Mouse (Mus musculus): Measurements from ENCODE around the gene Pglyrp3.
"Not testable (repeated sequence)": the region's sequence is repeated elsewhere in the genome, so short reads cannot be mapped to it uniquely, and the experiment has no call there.

Gene Pglyrp3

GRCm38 (mm10) chr3:92014283-92014682 lies at the start of gene Pglyrp3:
TSS of gene Pglyrp3 (plus strand) at chr3:92014583.
- no peak for DNase-seq (ENCODE audit: low read depth in 2 of 2, low spot score in 2 of 2)

- DNase-seq (ENCODE audit: low read depth in 2 of 2, low spot score in 2 of 2) = no peak
Observed at GRCm38 (mm10) chr3:92011001-92011400, 3.4 kb upstream of the Pglyrp3 start.

- not testable (repeated sequence) for DNase-seq (ENCODE audit: low read depth in 2 of 2, low spot score in 2 of 2)
Observed at GRCm38 (mm10) chr3:92024541-92024940, 10.2 kb downstream of the Pglyrp3 start.

DNA sequence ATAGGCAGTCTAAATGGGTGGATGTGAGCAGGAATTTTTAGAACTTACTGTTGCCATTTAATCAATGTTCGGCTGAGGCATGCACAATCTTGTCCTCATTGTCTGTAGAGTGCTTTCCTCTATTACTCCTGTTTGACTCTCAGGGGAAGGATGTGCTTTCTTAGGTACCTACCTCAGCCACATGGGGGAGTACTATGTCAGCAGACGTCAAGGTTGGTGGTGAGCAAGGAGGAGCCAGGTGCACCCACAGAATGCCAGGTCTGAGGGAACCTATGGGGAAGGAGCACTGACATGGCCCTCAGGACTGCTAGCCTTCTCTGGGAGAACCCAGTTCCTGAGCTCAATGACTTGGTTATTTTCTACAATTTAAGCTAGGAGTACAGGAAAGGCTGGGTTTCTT lies 18.8 kb downstream of the Pglyrp3 start:
- no peak for DNase-seq (ENCODE audit: low read depth in 2 of 2, low spot score in 2 of 2)

- no peak for DNase-seq (ENCODE audit: low read depth in 2 of 2, low spot score in 2 of 2)
Observed at GRCm38 (mm10) chr3:92033892-92034291, 19.5 kb downstream of the Pglyrp3 start.

DNA sequence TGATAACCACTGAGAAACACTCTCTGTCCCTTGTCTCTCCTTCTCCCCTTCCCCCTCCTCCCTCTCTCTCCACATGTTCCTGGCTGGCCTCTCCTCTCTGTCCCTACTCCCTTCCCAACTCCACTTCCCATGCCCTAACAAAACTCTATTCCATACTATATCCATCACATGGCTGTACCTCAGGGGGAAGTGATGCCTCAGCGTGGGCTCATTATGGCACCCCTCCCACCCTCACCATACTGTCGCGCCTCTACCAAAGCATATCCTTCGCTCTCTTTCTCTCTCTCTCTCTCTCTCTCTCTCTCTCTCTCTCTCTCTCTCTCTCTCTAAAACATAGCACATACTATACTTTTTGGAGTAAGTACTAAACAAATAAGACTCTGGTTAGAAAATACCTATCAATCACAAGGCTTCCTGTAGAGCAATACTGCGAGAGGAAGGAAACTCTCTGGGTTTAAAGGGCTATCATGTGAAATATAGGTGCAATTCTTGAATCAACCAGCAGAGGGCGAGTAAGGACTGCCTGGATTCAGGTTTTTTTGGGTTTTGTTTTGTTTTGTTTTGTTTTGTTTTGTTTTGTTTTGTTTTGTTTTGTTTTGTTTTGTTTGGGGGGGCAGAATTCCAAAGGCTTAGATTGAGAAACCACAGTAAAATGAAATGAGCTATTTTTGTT lies 36.1 kb downstream of the Pglyrp3 start:
- DNase-seq (ENCODE audit: low read depth in 2 of 2, low spot score in 2 of 2) = no peak

DNA sequence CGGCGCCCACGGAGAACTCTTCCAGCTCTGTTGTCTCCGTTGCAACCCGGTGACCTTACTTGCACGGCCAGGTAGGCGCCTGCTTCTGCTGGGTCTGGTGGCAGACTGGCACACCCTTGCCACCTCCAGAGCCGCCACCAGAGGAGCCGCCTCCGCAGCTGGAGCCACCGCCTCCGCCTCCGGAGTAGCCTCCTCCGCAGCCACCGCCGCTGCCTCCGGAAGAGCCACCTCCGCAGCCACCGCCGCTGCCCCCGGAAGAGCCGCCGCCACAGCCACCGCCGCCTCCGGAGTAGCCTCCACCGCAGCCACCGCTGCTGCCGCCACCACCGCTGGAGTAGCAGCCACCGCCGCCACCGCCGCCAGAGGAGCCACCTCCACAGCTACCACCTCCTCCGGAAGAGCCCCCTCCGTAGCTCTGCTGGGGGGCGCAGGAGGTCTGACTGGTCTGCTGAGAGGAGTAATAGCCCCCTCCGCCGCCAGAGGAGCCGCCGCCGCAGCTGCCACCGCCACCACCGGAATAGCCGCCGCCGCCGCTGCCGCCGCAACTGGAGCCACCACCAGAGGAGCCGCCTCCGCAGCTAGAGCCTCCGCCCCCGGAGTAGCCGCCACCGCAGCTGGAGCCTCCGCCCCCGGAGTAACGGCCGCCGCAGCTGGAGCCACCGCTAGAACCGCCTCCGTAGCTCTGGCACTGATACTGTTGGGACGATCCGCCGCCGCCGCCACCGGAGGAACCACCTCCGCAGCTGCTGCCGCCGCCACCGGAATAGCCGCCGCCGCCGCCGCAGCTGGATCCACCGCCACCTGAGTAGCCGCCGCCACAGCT lies 66.3 kb downstream of the Pglyrp3 start:
- no peak for DNase-seq (ENCODE audit: low read depth in 2 of 2, low spot score in 2 of 2)

Data from CD8-positive naive resting alpha-beta T cell, adult 2 months (primary cell).